Mouse (Mus musculus) cortical plate, adult 2 months (tissue): ENCODE data around the gene Plagl2. TPM values are rescaled to one million over a fixed set of nuclear protein-coding genes. Genes with fewer than 3 reads are reported as not detected.
"Not testable (repeated sequence)": the region's sequence is repeated elsewhere in the genome, so short reads cannot be mapped to it uniquely, and the experiment has no call there.

Source experiments
- H3K27ac ChIP-seq: fragments of 200-500 bp; 2 replicates; pipeline ENCODE4 v1.5.1; 2012; ENCODE audit warnings: low read length, control low read depth, inconsistent platforms; ENCODE audit not compliant: insufficient read depth
- H3K4me1 ChIP-seq: fragments of 200-500 bp; 2 replicates; pipeline ENCODE4 v1.6.1; 2011; ENCODE audit warnings: low read length; ENCODE audit not compliant: control insufficient read depth, insufficient read depth
- H3K4me3 ChIP-seq: fragments of 200-500 bp; 2 replicates; pipeline ENCODE4 v1.5.1; 2011; ENCODE audit warnings: mild to moderate bottlenecking, low read length, control low read depth; ENCODE audit not compliant: insufficient read depth
- CTCF ChIP-seq: fragments of 200-500 bp; IDR thresholded peaks from 2 replicates; pipeline ENCODE4 v1.5.1; 2011; ENCODE audit warnings: mild to moderate bottlenecking, control low read depth, low read length; ENCODE audit not compliant: insufficient read depth; ENCODE audit errors: extremely low read depth
- POLR2A ChIP-seq: fragments of 200-500 bp; IDR thresholded peaks from 2 replicates; pipeline ENCODE4 v1.6.1; 2011; ENCODE audit warnings: mild to moderate bottlenecking, low read length, control low read depth; ENCODE audit not compliant: insufficient read depth; ENCODE audit errors: extremely low read depth
- polyA plus RNA-seq: library from polyadenylated mRNA; depleted of rRNA; stranded (reverse); fragments of >200 nt; gene quantifications from 2 replicates; pipeline ENCODE4 v1.2.3, GENCODE M21; 2012; rRNA removed

Gene Plagl2
- 3.5 and 3.7 TPM in 2 replicates for polyA plus RNA-seq

DNA sequence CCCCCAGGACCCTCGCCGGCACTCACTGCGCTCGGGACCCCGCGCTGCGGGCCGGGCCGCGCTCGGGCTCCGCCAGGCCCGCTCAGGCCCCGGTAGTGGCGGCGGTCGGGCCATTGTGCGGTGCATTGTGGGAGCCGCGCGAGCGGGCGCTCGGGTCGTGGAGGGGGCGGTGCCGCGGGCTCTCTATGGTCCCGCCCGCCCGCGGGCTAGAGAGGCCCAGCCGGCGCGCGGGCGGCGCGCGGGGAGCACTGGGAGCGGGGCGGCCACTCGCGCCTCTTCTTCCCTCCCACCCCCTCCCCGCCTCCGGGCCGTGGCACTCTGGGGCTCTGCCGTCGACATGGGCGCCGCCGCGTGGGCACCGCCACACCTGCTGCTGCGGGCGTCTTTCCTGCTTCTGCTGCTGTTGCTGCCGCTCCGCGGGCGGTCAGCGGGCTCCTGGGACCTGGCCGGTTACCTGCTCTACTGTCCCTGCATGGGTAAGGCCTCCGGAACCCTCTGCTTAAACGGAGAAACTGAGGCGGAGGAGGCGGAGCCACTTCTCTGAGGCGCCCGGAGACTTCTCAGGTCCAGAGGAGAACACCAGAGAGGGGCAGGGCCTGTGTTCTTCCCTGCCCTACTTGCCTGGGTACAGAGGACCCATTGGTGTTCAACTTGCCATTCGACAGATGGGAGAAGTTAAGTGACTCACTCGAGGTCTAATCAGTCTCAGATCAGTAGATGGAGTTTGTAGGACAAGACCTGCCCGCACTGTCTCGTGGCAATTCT, at the start of gene Plagl2, which contains the start of gene Pofut1:
TSS of gene Plagl2 (minus strand) at position 177 of the 765 bp plus-strand sequence.
TSS of gene Pofut1 (plus strand) at position 284 of the 765 bp plus-strand sequence.
- Histone ChIP-seq H3K4me3 (peak within 1 kb of the TSS; percentile 96), H3K4me1 (peaks cover 9% of the 10 kb centered on the region)

DNA sequence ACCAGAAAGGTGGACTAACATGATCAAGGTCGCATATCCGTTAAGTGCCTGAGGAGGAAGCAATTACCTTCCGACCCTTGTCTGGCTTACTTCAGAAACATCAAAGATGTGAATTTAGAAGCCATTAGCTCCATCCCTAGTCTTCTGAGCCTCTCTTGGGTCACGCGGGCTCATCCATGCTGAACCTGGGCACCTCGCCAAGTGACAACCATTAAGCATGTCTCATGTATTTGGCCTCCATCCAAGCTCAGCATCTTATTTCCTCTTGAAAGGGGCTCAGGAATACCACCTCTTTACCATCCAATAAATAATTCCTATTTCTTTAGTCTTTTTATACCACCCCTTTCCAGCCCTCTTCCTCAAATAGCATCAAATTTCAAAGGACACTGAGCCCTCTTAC, 46.6 kb upstream of the Plagl2 start:
- TF ChIP-seq POLR2A: no peak
- TF ChIP-seq CTCF: no peak
- no peak overlapping the region for H3K4me3 ChIP-seq
- H3K27ac ChIP-seq: no peak overlapping the region
- H3K4me1 ChIP-seq: peaks cover 6% of the 10 kb centered on the region

More for the DNA sequence above, at the start of gene Plagl2, which contains the start of gene Pofut1:
- no peak for TF ChIP-seq CTCF
- no peak for TF ChIP-seq POLR2A
- H3K27ac ChIP-seq: peak within 1 kb of the TSS; percentile 90

DNA sequence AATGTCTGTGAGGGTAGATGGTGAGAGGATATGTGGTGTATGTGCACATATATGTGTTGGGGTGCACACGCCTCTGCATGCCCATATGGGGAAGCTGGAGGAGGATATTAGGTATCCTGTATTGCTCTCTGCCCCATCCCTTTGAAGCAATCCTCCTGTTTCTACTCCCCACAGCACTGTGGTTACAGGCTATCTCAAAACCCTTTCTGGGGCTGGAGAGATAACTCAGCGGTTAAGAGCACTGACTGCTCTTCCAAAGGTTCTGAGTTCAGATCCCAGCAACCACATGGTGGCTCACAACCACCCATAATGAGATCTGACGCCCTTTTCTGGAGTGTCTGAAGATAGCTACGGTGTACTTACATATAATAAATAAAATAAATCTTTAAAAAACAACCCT, 45.3 kb upstream of the Plagl2 start:
- no peak for TF ChIP-seq CTCF
- TF ChIP-seq POLR2A: no peak
- no peak overlapping the region for H3K4me3 ChIP-seq
- H3K4me1 ChIP-seq: no peaks in the 10 kb centered on the region
- no peak overlapping the region for H3K27ac ChIP-seq

DNA sequence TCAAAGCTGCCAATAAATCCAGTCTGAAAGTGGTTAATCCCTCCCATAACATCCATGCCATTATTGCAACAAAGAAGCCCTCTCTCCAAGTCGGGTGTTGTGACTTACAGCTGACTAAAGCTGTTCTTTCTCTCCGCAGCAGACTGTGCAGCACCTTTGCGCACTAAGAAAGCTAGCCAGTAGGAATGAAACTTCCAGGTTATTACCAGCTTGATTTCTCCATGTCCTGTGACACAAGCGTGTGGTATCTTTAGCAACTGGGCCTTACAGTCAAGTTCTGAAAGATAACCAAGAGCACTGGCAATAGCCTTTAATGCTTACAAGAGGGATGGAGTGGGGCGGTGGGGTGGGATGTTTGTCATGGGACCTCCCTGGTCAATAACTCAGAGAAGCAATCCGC, 42.7 kb upstream of the Plagl2 start:
- TF ChIP-seq POLR2A (no peak), CTCF (no peak)
- Histone ChIP-seq H3K27ac (no peak overlapping the region), H3K4me3 (no peak overlapping the region), H3K4me1 (no peaks in the 10 kb centered on the region)

DNA sequence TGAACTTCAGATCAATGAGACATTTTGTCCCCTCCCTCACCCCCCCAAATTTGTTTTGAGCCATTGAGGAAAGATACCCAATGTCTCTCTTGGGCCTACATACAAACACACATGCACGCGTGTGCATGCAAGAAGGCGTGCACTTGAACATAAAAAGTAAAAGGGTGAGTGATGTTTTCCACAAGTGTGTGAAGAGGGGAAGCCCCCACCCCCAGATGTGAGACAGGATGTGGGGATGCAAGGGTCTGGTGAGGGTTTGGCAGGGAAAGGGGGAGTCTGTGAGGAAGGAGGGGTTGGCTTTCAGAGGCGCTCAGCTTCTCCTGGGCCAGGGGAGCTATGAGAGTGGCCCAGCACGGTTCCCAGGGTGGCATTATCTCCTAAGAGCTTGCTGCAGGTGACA, 37.1 kb upstream of the Plagl2 start:
- Histone ChIP-seq H3K4me3 (no peak overlapping the region), H3K27ac (no peak overlapping the region), H3K4me1 (no peaks in the 10 kb centered on the region)
- TF ChIP-seq CTCF (no peak), POLR2A (no peak)

DNA sequence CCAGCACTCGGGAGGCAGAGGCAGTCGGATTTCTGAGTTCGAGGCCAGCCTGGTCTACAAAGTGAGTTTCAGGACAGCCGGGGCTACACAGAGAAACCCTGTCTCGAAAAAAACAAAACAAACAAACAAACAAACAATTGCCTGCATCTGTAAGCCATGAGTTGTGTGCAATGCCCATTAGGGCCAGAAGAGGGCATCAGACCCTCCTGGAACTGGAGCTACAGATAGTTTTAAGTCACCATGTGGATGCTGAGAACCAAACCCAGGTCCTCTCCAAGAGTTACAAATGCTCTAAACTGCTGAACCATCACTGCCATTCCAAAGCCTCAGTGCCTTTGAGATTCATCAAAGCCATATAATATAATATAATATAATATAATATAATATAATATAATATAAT, 35.6 kb upstream of the Plagl2 start:
- H3K4me3 ChIP-seq, H3K4me1 ChIP-seq, H3K27ac ChIP-seq: not testable (repeated sequence)

DNA sequence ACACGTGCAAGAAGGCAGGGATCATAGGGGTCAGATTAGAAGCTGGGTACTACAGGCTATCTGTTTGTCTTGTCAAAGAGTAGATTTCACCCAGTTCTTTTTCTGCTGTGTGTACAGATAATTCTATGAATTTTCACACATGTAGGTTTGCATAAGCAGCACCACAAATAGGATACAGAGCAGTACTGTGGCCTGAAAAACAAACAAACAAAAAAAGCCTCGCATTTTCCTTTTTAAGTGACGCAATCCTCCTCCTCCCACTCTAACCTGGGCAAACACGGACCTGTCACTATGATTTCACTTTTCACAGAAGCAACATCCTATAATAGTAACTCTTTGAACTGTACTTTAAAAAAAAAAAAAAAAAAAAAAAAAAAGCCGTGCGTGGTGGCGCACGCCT, 35.2 kb upstream of the Plagl2 start:
- no peak overlapping the region for H3K27ac ChIP-seq
- no peaks in the 10 kb centered on the region for H3K4me1 ChIP-seq
- no peak overlapping the region for H3K4me3 ChIP-seq
- no peak for TF ChIP-seq POLR2A
- TF ChIP-seq CTCF: no peak

DNA sequence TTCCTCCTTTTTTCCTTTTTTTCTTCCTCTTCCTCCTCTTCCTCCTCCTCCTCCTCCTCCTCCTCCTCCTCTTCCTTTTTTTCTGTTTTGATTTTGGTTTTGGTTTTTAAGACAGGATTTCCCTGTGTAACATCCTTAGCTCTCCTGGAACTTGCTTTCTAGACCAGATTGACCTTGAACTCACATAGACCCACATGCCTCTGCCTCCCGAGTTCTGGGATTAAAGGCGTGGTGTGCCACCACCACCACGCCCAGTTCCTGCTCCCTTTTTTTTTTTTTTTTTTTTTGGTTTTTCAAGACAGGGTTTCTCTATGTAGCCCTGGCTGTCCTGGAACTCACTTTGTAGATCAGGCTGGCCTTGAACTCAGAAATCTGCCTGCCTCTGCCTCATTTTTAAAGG, 34.4 kb upstream of the Plagl2 start:
- H3K4me1 ChIP-seq, H3K4me3 ChIP-seq, H3K27ac ChIP-seq: not testable (repeated sequence)

DNA sequence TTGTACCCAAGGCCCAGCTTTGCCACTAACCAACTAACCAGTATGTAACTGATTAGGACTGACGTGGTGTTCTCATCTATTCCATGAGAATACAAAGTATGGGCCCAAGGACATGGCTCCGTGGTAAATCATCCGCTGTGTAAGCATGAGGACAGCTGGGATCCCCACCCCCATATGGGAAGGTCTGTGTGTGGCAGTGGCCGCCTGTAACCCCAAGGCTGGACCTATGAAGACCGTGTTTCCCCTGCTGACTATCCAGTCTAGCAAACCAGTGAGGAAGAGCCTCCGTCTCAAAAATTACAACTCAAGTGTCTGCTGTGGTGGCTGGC, 33.7 kb upstream of the Plagl2 start:
- TF ChIP-seq POLR2A: no peak
- TF ChIP-seq CTCF: no peak
- no peaks in the 10 kb centered on the region for H3K4me1 ChIP-seq
- no peak overlapping the region for H3K4me3 ChIP-seq
- no peak overlapping the region for H3K27ac ChIP-seq

DNA sequence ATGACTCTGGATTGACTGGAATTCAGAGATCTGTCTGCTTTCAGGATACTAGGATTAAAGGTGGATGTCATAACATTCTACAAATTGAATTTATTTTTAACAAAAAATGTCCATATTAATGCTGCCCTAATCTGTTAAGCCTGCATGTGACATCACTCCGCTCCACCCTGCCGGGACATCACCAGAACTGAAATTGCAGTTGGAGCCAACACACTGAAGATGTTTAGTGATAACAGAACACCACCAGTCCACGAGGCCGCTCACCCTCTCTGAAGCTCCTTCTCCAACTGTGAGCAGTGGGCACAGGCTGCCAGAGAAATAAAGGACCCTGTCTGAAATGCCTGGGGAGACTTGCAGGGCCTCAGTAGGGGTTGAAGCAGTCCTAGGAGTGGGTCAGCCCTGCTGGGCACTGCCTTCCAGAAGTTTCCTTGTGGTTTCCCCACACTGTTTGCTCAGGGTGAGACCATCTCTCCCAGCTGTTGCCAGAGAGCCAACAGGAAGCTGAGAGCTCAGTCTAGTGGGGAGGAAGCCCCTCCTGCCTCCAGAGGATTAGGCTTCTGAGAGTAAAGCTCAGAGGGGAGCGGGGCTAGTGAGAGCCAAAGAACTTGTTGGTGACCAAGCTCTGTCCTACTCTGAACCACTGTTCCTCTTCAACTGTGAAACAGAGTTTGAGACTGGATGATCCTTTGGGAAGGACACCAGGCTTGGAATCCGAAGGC, 33.1 kb upstream of the Plagl2 start:
- not testable (repeated sequence) for H3K4me1 ChIP-seq, H3K4me3 ChIP-seq, H3K27ac ChIP-seq

DNA sequence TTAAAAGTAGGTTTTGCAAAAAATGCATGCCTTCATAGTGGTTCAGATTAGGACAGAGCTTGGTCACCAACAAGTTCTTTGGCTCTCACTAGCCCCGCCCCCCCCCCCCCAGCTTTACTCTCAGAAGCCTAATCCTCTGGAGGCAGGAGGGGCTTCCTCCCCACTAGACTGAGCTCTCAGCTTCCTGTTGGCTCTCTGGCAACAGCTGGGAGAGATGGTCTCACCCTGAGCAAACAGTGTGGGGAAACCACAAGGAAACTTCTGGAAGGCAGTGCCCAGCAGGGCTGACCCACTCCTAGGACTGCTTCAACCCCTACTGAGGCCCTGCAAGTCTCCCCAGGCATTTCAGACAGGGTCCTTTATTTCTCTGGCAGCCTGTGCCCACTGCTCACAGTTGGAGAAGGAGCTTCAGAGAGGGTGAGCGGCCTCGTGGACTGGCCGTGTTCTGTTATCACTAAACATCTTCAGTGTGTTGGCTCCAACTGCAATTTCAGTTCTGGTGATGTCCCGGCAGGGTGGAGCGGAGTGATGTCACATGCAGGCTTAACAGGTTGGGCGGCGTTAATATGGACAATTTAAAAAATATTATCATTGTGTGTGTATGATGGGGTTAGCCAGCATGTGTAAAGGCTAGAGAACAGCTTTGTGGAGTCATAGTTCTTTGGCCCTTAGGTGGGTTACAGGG, 29.1 kb upstream of the Plagl2 start:
- not testable (repeated sequence) for H3K4me3 ChIP-seq, H3K27ac ChIP-seq, H3K4me1 ChIP-seq
